Mouse (Mus musculus) lung, postnatal 0 days (tissue): Measurements from ENCODE around the gene Gpr37l1. TPM values are rescaled to one million over a fixed set of nuclear protein-coding genes. Genes with fewer than 3 reads are reported as not detected.
"Not testable (repeated sequence)": the region's sequence is repeated elsewhere in the genome, so short reads cannot be mapped to it uniquely, and the experiment has no call there.

Experiments used
- ATAC-seq: fragments of 200-750 bp; cut with Nextera tagmentation; 2 replicates; pipeline ENCODE4 v1.8.0; 2017; ENCODE audit warnings: moderate library complexity
- DNase-seq: peaks from one replicate; pipeline ENCODE4 v3.0.0-alpha.2; 2016; ENCODE audit warnings: low spot score
- H3K27ac ChIP-seq: fragments of 300-500 bp; sonication (generic); 2 replicates; pipeline ENCODE4 v1.5.1; 2014; ENCODE audit warnings: antibody characterized with exemption, mild to moderate bottlenecking, low read length, mixed read lengths
- H3K27me3 ChIP-seq: fragments of 300-500 bp; sonication (generic); replicated peaks from 2 replicates; pipeline ENCODE4 v1.6.1; 2014; ENCODE audit warnings: low read length, mixed read lengths; ENCODE audit not compliant: insufficient read depth
- H3K36me3 ChIP-seq: fragments of 300-500 bp; sonication (generic); 2 replicates; pipeline ENCODE4 v1.6.1; 2014; ENCODE audit warnings: low read length, mixed read lengths; ENCODE audit not compliant: insufficient read depth
- H3K4me1 ChIP-seq: fragments of 300-500 bp; sonication (generic); 2 replicates; pipeline ENCODE4 v1.6.1; 2014; ENCODE audit warnings: antibody characterized with exemption, low read depth, low read length, mixed read lengths; ENCODE audit not compliant: insufficient read depth
- H3K4me2 ChIP-seq: fragments of 300-500 bp; sonication (generic); replicated peaks from 2 replicates; pipeline ENCODE4 v1.6.1; 2014; ENCODE audit warnings: low read depth, mild to moderate bottlenecking, low read length, moderate library complexity, mixed read lengths
- H3K4me3 ChIP-seq: fragments of 300-500 bp; sonication (generic); 2 replicates; pipeline ENCODE4 v1.5.1; 2014; ENCODE audit warnings: low read depth, low read length
- H3K9ac ChIP-seq: fragments of 300-500 bp; sonication (generic); replicated peaks from 2 replicates; pipeline ENCODE4 v1.6.1; 2014; ENCODE audit warnings: low read depth, mild to moderate bottlenecking
- H3K9me3 ChIP-seq: fragments of 300-500 bp; sonication (generic); 2 replicates; pipeline ENCODE4 v1.6.1; 2016; ENCODE audit warnings: low read length, mixed read lengths
- CTCF ChIP-seq: IDR thresholded peaks from 2 replicates; pipeline ENCODE4 v1.5.1; 2016; ENCODE audit warnings: antibody characterized with exemption, mild to moderate bottlenecking
- EP300 ChIP-seq: IDR thresholded peaks from 2 replicates; pipeline ENCODE4 v1.6.1; 2016; ENCODE audit warnings: antibody characterized with exemption, mild to moderate bottlenecking, control low read depth
- WGBS: fragments of 180-500 bp; shearing (Covaris S2); extraction: QIAGEN DNeasy Blood & Tissue Kit; methylation state at CpG from one replicate; pipeline ENCODE4 v1.1.7; 2014; 5-methylcytosine and 5-hydroxymethylcytosine counted together
- polyA plus RNA-seq: library from polyadenylated mRNA; unstranded; fragments of >200 nt; fragmentation: Nextera tagmentation; extraction: Ambion mirVana; gene quantifications from 2 replicates; pipeline ENCODE4 v1.2.1, GENCODE M21; 2015

Gpr37l1 gene
- polyA plus RNA-seq, 1 experiment from 2014 or later: 0.06 TPM

- no peak overlapping the region for H3K4me3 ChIP-seq
- H3K27ac ChIP-seq: no peak overlapping the region
- WGBS: 78% methylated on average over 4 of the region's 4 CpGs
- no peak overlapping the region for H3K4me2 ChIP-seq
- no peaks in the 10 kb centered on the region for H3K27me3 ChIP-seq
- no peaks in the 10 kb centered on the region for H3K36me3 ChIP-seq
- H3K4me1 ChIP-seq: no peaks in the 10 kb centered on the region
- H3K9me3 ChIP-seq: no peaks in the 10 kb centered on the region
- ATAC-seq (no peak), DNase-seq (no peak)
- no peak overlapping the region for H3K9ac ChIP-seq
- TF ChIP-seq CTCF (no peak), EP300 (no peak)
Observed at GRCm38 (mm10) chr1:135189186-135189585, 21.7 kb upstream of the Gpr37l1 start.

GRCm38 (mm10) chr1:135188197-135188596, 20.7 kb upstream of the Gpr37l1 start:
- Histone ChIP-seq H3K4me2 (no peak overlapping the region), H3K9me3 (no peaks in the 10 kb centered on the region), H3K27ac (no peak overlapping the region), H3K4me3 (no peak overlapping the region), H3K27me3 (no peaks in the 10 kb centered on the region), H3K4me1 (no peaks in the 10 kb centered on the region), H3K9ac (no peak overlapping the region), H3K36me3 (no peaks in the 10 kb centered on the region)
- no peak for TF ChIP-seq CTCF
- TF ChIP-seq EP300: no peak
- no peak for ATAC-seq
- no peak for DNase-seq
- 49% methylated on average over 3 of the region's 3 CpGs for WGBS

GRCm38 (mm10) chr1:135187016-135187415, 19.5 kb upstream of the Gpr37l1 start:
- WGBS: 47% methylated on average over 2 of the region's 2 CpGs
- H3K4me1 ChIP-seq, H3K9ac ChIP-seq, H3K4me3 ChIP-seq, H3K27me3 ChIP-seq, ATAC-seq, DNase-seq, H3K4me2 ChIP-seq, H3K9me3 ChIP-seq, H3K36me3 ChIP-seq, H3K27ac ChIP-seq: not testable (repeated sequence)

- H3K4me3 ChIP-seq: no peak overlapping the region
- H3K27me3 ChIP-seq: no peaks in the 10 kb centered on the region
- DNase-seq: no peak
- H3K27ac ChIP-seq: no peak overlapping the region
- no peak overlapping the region for H3K9ac ChIP-seq
- no peaks in the 10 kb centered on the region for H3K9me3 ChIP-seq
- 30% methylated on average over 8 of the region's 8 CpGs for WGBS
- ATAC-seq: no peak
- TF ChIP-seq CTCF: no peak
- no peak for TF ChIP-seq EP300
- H3K36me3 ChIP-seq: no peaks in the 10 kb centered on the region
- no peaks in the 10 kb centered on the region for H3K4me1 ChIP-seq
- no peak overlapping the region for H3K4me2 ChIP-seq
Observed at GRCm38 (mm10) chr1:135186427-135186826, 18.9 kb upstream of the Gpr37l1 start.

- Histone ChIP-seq H3K9ac (no peak overlapping the region), H3K27ac (no peak overlapping the region), H3K4me1 (no peaks in the 10 kb centered on the region), H3K4me2 (no peak overlapping the region), H3K27me3 (no peaks in the 10 kb centered on the region), H3K9me3 (no peaks in the 10 kb centered on the region), H3K4me3 (no peak overlapping the region), H3K36me3 (no peaks in the 10 kb centered on the region)
- ATAC-seq (no peak), DNase-seq (no peak)
- no peak for TF ChIP-seq EP300
- TF ChIP-seq CTCF: no peak
- 60% methylated on average over 5 of the region's 5 CpGs for WGBS
Observed at GRCm38 (mm10) chr1:135185936-135186335, 18.5 kb upstream of the Gpr37l1 start.

GRCm38 (mm10) chr1:135183941-135184570, 16.6 kb upstream of the Gpr37l1 start:
- DNase-seq (no peak), ATAC-seq (peak; percentile 23; the same call in 1 of the 2 replicates)
- no peaks in the 10 kb centered on the region for H3K9me3 ChIP-seq
- H3K4me2 ChIP-seq: no peak overlapping the region
- H3K9ac ChIP-seq: no peak overlapping the region
- TF ChIP-seq CTCF (no peak), EP300 (no peak)
- no peaks in the 10 kb centered on the region for H3K4me1 ChIP-seq
- no peak overlapping the region for H3K4me3 ChIP-seq
- WGBS: 54% methylated on average over 11 of the region's 11 CpGs
- H3K27ac ChIP-seq: no peak overlapping the region
- H3K27me3 ChIP-seq: no peaks in the 10 kb centered on the region
- H3K36me3 ChIP-seq: no peaks in the 10 kb centered on the region

GRCm38 (mm10) chr1:135183448-135183847, 16.0 kb upstream of the Gpr37l1 start:
- peak; percentile 69 for DNase-seq
- TF ChIP-seq EP300: no peak
- no peak for TF ChIP-seq CTCF
- Histone ChIP-seq H3K4me1 (no peaks in the 10 kb centered on the region), H3K4me2 (no peak overlapping the region), H3K36me3 (no peaks in the 10 kb centered on the region), H3K9ac (no peak overlapping the region), H3K4me3 (no peak overlapping the region), H3K27ac (no peak overlapping the region), H3K9me3 (no peaks in the 10 kb centered on the region), H3K27me3 (no peaks in the 10 kb centered on the region)
- 57% methylated on average over 3 of the region's 4 CpGs for WGBS
- peak; percentile 84 for ATAC-seq
